Mouse (Mus musculus) effector memory CD4-positive, alpha-beta T cell, adult 7 months (primary cell): Measurements from ENCODE around the gene Zfyve9. TPM values are rescaled to one million over a fixed set of nuclear protein-coding genes. Genes with fewer than 3 reads are reported as not detected.

Experiments
- polyA plus RNA-seq: library from polyadenylated mRNA; unstranded; fragments of 100-300 nt; shearing (Covaris generic); gene quantifications from one replicate; pipeline ENCODE4 v1.2.1, GENCODE M21; 2017

Zfyve9 gene
- polyA plus RNA-seq = 0.11 TPM

DNA sequence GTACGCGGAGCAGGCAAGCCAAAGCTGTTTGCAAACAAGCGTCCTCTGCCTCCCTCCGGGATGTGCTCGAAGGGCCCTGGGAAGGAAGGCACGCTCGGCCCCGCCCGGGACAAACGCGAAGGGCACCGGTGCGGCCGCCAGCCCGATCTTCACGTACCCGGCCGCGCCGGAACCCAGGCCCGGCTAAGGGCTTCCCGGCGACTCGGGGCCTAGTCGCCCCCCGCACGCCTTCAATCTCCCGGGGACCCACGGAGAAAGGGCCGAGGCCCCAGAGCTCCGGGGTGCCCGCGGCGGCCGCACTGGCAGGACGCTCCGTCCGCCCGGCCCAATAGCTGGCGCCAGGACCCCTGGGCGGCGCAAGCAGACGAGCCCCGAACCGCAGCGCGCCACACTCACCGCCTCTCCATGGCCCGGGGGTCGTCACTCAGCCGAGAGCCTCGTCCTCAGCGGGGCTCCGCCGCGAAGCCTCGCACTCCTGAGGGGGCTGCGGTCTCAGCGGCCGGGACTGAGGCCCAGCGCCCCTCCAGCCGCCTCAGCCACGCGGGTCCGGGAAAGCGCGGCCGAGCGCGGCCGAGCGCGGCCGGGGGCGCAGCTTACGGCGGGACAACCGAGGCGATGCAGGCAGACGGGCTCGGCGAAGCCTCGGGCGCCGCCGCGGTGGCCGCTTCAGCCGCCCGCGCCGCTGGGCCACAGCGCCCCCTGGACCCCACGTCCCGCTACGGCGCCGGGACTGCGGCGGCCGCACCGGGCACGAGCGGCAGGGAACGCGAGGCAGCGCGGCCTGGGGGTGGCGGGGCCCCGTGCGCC, at the start of gene Zfyve9:
Gene Zfyve9 (minus strand): TSS at position 742 of the 807 bp plus-strand sequence.

DNA sequence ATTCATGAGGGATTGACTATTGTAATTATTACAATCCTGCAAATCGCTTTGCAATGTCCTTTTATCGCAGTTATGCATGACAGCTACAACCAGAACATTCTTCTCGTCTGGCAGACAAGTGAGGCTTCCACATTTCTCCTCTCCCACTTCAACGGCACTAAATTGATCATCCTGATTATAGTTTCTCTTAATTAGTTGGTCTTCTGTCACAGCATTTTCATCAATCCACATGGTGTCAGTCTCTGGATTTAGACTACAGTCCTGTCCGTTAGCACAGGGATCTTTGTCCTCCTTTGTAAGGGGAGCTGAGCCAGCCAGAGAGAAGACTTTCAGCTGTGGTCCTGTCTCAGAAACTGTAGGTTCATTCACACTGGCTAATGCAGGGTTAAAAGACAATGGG, 61.2 kb downstream of the Zfyve9 start, which contains the start of gene 3110021N24Rik:
Gene 3110021N24Rik (plus strand): TSS at position 301 of the 400 bp plus-strand sequence.

DNA sequence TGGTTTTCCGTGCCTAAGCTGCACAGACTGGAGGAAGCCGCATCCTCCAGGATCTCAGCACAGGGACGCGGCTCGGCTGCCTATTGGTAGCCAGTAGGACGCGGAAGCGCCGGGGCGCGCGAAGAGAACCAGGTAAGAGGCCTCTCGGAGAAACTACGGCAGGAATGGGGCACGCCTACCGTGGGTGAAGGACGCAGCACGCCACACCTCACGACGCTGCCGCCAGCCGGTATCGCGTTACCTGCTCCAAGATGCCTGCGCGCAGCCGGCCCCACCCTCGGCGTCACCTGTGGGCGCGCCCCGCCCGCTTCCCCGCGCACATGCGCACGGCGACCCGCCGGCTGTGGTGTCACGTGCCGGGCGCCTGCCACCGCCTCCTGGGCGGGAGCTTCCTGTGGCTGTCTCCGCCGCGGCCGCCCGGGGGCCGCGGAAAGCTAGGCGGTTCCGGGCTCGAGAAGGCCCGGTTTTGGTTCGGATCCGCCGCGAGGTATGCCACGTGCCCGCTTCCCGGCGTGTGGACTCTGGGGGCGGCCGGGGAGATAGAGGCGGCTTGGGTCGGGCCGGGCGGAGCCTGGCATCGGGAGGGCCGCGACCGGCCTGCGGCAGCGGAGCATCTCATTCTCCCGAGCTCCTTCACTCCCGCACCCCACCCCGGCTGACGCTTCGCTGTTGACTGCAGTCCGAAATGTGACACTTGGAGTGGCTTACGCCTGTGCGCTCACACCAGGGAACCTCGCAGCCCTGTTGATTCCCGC, 160.8 kb downstream of the Zfyve9 start, which contains the start of gene Cc2d1b:
Gene Cc2d1b (plus strand): TSS at position 354 of the 755 bp plus-strand sequence.

Other genes starting within 250 kb of the Zfyve9 start
- gene Prpf38a, start 201.5 kb downstream of the Zfyve9 start, polyA plus RNA-seq = 75.2 TPM
- gene Orc1, start 201.4 kb downstream of the Zfyve9 start, polyA plus RNA-seq = 4.0 TPM
- gene Cc2d1b, start 160.9 kb downstream of the Zfyve9 start, polyA plus RNA-seq = 69.6 TPM
- not detected for gene 3110021N24Rik, start 61.1 kb downstream of the Zfyve9 start, polyA plus RNA-seq
- 40.2 TPM for gene Btf3l4, start 52.8 kb upstream of the Zfyve9 start, polyA plus RNA-seq
- 11.8 TPM for gene Txndc12, start 53.8 kb upstream of the Zfyve9 start, polyA plus RNA-seq
- gene Kti12, start 67.0 kb upstream of the Zfyve9 start, polyA plus RNA-seq = 35.8 TPM
- gene A730015C16Rik, start 67.8 kb upstream of the Zfyve9 start, polyA plus RNA-seq = 0.41 TPM
- gene Rab3b, start 98.3 kb upstream of the Zfyve9 start, polyA plus RNA-seq = not detected
- gene Nrd1, start 219.9 kb upstream of the Zfyve9 start, polyA plus RNA-seq = 77.5 TPM